Mouse (Mus musculus) thymus, adult 2 months (tissue): ENCODE measurements around the gene Dydc1. TPM values are rescaled to one million over a fixed set of nuclear protein-coding genes. Genes with fewer than 3 reads are reported as not detected.

Experiments used
- DNase-seq: peaks from one replicate; pipeline ENCODE4 v3.0.0; 2021
- H3K27ac ChIP-seq: fragments of 200-500 bp; 2 replicates; pipeline ENCODE4 v1.5.1; 2012; ENCODE audit warnings: low read length, control low read depth; ENCODE audit not compliant: control insufficient read depth, insufficient read depth
- H3K27me3 ChIP-seq: fragments of 200-500 bp; 2 replicates; pipeline ENCODE4 v1.6.1; 2012; ENCODE audit warnings: mild to moderate bottlenecking, low read length, moderate library complexity, mixed read lengths; ENCODE audit not compliant: control insufficient read depth, insufficient read depth
- H3K36me3 ChIP-seq: fragments of 200-500 bp; 2 replicates; pipeline ENCODE4 v1.6.1; 2012; ENCODE audit warnings: mild to moderate bottlenecking, low read length, moderate library complexity; ENCODE audit not compliant: control insufficient read depth, insufficient read depth
- H3K4me1 ChIP-seq: fragments of 200-500 bp; replicated peaks from 2 replicates; pipeline ENCODE4 v1.6.1; 2012; ENCODE audit warnings: low read length; ENCODE audit not compliant: control insufficient read depth, insufficient read depth
- H3K4me3 ChIP-seq: fragments of 200-500 bp; 2 replicates; pipeline ENCODE4 v1.5.1; 2012; ENCODE audit warnings: mild to moderate bottlenecking, low read length, control low read depth, moderate library complexity; ENCODE audit not compliant: control insufficient read depth, insufficient read depth
- CTCF ChIP-seq: fragments of 200-500 bp; IDR thresholded peaks from 2 replicates; pipeline ENCODE4 v1.5.1; 2012; ENCODE audit warnings: mild to moderate bottlenecking, control low read depth, low read length, moderate library complexity, borderline replicate concordance; ENCODE audit not compliant: control insufficient read depth, poor library complexity, insufficient read depth; ENCODE audit errors: extremely low read depth
- POLR2A ChIP-seq: fragments of 200-500 bp; IDR thresholded peaks from 2 replicates; pipeline ENCODE4 v1.6.1; 2012; ENCODE audit warnings: mild to moderate bottlenecking, low read length, control low read depth, moderate library complexity; ENCODE audit not compliant: control insufficient read depth, poor library complexity, insufficient read depth; ENCODE audit errors: extremely low read depth
- WGBS: fragments of 180-500 bp; shearing (Covaris S2); methylation state at CpG from one replicate; pipeline ENCODE4 v1.1.7; 2018; 5-methylcytosine and 5-hydroxymethylcytosine counted together
- polyA plus RNA-seq: library from polyadenylated mRNA; depleted of rRNA; stranded (reverse); fragments of >200 nt; gene quantifications from 2 replicates; pipeline ENCODE4 v1.2.3, GENCODE M21; 2012; rRNA removed

The Dydc1 gene
- polyA plus RNA-seq, 1 experiment: 0.09 TPM

- no peaks in the 10 kb centered on the region for H3K27me3 ChIP-seq
- no peak overlapping the region for H3K4me3 ChIP-seq
- WGBS: 91% methylated on average over 1 of the region's 1 CpGs
- no peak for DNase-seq
- no peak for TF ChIP-seq CTCF
- no peak for TF ChIP-seq POLR2A
- H3K36me3 ChIP-seq: no peaks in the 10 kb centered on the region
- H3K27ac ChIP-seq: no peak overlapping the region
- no peaks in the 10 kb centered on the region for H3K4me1 ChIP-seq
Observed at GRCm38 (mm10) chr14:41140686-41141085, 68.0 kb downstream of the Dydc1 start.

Other genes starting within 250 kb of the Dydc1 start
- gene Sh2d4b, start 179.6 kb upstream of the Dydc1 start, polyA plus RNA-seq: 5.4 and 7.0 TPM in 2 replicates
- gene Tspan14, start 106.1 kb upstream of the Dydc1 start, polyA plus RNA-seq: 86.4 and 87.4 TPM in 2 replicates
- gene Fam213a, start 59.1 kb upstream of the Dydc1 start, polyA plus RNA-seq: 7.3 and 7.8 TPM in 2 replicates
- gene Dydc2, start 3.7 kb upstream of the Dydc1 start, polyA plus RNA-seq: not detected in 2 replicates
- 0.57 and 2.6 TPM in 2 replicates for gene Mat1a, start 32.1 kb downstream of the Dydc1 start, polyA plus RNA-seq
- 0.84 and 1.4 TPM in 2 replicates for gene Sftpa1, start 58.9 kb downstream of the Dydc1 start, polyA plus RNA-seq
- gene Mbl1, start 78.5 kb downstream of the Dydc1 start, polyA plus RNA-seq: 0.15 TPM in 1 of 2 replicates, not detected in the other
- 0.64 and 0.71 TPM in 2 replicates for gene Sftpd, start 112.2 kb downstream of the Dydc1 start, polyA plus RNA-seq
- gene Gm2832, start 205.9 kb downstream of the Dydc1 start, polyA plus RNA-seq: not detected in 2 replicates